Mouse (Mus musculus) urinary bladder, postnatal 14 days (tissue): ENCODE data around the gene Kif6.

Source experiments
- DNase-seq: peaks from one replicate; pipeline ENCODE4 v3.0.0; 2021; ENCODE audit warnings: low spot score

Gene Kif6

DNA sequence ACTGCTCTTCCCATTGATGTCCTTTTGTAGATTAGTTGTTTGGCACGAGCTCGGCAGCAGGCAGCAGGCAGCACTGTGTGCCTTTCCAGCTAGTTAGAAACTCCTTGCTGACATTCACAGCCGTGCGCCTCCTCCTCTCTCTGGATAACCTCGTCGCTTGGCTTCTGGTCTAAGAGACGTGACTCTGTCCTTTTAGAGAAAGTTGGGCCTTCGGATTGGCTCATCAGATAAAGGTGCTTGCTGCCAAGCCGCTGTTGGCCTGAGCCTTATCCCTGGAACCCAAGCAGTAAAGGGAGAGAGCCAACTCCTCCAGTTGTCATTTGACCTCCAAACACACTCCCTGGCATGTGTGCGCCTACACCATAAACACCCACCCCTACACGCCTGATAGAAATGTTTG lies 123.4 kb downstream of the Kif6 start:
- DNase-seq, result peak; percentile 33

DNA sequence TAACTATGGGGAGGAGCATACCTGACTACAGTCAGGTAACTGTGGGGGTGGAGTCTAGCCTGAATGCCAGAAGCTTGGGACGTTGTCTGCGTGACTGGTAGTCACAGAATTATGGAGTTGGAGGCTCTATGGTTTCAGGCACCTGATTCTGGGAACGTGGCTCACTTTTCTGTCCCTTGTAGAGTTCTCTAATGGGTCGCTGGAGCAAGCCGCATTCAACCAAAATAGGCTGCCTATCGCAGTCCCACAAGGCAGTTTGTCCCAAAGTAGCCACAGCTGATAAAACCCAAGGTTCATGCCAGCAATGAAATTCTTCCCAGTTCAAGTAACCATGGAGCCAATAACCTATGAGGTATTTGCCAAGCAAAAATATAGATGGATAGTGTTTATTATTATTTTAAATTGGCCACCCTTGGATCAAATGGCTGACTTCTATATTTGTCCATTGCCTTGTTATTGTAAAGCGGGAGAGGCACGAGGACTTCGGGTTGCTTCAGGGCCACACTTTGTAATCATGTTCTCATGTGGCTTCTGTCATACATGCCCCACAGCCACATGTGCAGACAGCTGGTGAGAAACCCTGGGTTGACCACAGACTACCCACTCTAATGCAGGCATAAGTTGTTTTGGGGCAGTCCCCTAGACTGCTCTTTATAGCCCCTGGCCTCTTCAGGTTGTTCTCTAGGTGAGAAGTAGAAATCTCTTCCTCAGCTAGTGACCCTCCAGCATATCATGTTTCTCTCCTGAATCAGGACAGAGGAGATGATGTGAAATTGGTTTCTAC lies 125.2 kb downstream of the Kif6 start:
- DNase-seq, result no peak

DNA sequence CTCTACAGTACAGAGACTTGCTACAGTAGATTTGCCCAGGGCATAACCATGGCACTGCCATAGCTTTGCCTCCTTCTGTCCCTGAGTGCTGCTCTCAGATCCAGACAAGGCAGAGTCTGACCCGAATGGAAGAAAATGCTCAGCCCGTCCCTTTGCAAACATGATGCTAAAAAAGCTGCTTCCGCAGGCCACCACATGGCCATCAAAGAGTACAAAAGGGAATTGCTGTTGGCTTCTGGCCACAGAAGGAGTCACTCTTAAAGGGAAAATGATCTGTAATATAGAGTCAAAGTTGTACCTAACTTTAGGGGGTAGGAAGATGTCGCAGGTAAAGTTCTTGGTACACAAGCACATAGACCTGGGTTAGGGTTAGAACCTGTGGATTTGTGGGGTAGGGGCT lies 126.2 kb downstream of the Kif6 start:
- no peak for DNase-seq

DNA sequence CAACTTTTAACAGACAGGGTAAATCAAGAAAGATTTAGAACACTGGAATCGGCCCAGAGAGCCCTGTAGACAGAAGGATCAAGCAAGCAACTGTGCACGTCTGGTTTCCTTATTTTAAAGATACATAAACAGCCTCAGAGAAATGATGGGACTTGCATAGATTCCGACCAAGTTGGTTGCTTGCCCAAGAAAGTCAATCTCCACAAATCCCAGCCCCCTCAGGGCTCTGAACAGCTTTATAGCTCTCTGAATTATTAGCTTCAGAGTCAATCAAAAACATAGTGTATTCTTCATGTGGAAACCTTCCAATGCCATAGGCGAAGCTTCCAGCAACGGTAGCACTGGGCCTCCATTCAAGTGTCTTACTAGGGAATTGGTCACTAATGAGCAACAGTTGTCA lies 127.0 kb downstream of the Kif6 start:
- no peak for DNase-seq

DNA sequence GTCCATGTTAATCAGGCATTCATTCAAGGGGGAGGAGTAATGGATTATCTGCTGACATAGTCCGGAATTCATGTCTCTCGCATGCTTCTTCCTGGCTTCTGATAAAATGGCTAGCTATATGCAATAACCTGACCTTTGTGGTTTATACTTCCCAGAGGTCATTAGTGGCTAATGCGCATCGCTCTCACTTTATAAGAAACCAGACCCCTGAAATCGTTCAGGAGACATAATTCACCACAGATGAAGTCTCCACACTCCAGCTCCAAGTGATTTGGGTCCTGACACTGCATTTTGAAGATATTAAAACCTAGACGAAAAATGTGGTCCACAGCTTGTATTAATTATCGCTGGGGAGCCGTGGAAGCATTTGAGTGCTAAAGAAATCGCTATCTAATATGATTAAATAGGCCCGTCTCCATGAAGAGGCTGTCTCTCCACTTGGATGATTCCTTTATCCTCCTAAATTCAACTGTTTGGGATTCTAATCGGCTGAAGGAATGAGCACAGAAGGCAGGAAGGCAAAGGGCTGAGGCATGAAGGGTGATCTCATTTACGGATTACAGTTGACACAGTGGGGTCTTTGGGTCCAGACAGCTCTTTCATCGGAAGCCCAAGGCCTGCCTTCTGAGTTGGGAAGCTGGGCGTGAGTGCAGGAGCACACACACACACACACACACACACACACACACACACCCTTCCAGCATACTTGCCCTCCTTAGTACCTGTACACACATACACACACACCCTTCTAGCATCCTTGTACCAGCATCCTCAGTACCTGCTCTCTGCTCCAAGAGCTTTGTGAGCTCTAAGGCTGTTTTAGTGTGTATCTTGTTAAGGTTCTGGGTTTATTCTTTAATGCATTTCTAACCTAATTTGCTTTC lies 128.9 kb downstream of the Kif6 start:
- no peak for DNase-seq

GRCm38 (mm10) chr17:49750889-49751324 lies 136.0 kb downstream of the Kif6 start:
- peak; percentile 34 for DNase-seq

DNA sequence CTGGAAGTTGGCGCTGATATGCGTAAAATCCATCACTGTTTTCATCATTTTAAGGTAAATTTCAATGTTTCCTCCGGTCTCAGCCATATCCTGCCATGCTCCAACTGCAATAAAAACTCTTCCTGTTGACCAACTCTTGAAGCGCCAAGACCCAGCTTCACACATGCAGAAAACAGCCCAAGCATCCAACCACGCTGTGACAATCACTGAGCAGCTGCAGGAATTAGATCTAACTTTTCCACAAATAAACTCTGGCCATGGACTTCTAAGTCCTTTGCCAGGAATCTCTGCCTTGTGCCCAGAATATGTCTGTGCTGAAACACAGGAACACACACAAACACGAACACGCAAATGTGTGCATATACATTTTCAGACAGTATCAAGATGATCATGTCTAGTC lies 138.9 kb downstream of the Kif6 start:
- DNase-seq, result no peak

GRCm38 (mm10) chr17:49756862-49757261 lies 141.9 kb downstream of the Kif6 start:
- peak; percentile 21 for DNase-seq

DNA sequence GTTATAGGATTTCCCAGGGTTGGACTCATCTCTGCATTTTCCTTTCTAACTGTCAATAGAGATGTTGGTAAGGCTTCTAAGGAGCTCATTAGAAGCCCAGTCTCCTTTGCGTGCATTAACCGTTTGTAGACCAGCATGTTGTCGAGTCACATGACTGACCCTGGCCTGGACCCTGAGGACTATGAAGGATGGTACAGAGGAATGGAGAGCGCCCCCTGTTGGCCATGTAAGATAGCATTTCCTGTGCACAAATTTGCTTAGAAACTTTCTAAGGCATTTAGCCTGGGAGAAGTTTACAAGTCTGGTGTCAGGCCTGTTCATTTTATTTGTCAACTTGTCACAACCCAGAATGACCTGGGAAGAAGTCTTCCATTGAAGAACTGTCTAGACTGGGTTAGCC lies 144.1 kb downstream of the Kif6 start:
- no peak for DNase-seq

- DNase-seq, result no peak
Measured at GRCm38 (mm10) chr17:49761260-49761659, 146.3 kb downstream of the Kif6 start.

- DNase-seq, result no peak
Measured at GRCm38 (mm10) chr17:49761838-49762237, 146.9 kb downstream of the Kif6 start.

DNA sequence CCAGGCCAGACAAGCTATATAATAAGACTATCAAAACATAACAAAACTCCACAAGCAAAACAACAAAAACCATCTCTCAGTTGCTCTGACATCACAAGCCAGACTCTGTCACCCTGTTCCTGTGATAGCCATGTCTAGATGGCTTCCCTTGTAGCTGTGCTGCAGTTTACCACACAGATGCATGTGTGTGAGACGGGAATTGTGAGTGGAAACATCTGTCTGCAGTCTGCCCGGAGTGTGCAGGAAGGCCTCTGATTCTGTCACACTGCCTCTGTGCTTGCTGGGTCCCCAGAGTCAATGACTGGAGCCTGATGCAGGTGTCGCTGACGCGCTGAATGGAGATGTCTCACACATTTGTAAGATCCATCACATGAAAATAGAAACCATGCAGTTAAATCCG lies 150.0 kb downstream of the Kif6 start:
- DNase-seq, result no peak

GRCm38 (mm10) chr17:49767717-49768370 lies 152.9 kb downstream of the Kif6 start:
- DNase-seq, result no peak

DNA sequence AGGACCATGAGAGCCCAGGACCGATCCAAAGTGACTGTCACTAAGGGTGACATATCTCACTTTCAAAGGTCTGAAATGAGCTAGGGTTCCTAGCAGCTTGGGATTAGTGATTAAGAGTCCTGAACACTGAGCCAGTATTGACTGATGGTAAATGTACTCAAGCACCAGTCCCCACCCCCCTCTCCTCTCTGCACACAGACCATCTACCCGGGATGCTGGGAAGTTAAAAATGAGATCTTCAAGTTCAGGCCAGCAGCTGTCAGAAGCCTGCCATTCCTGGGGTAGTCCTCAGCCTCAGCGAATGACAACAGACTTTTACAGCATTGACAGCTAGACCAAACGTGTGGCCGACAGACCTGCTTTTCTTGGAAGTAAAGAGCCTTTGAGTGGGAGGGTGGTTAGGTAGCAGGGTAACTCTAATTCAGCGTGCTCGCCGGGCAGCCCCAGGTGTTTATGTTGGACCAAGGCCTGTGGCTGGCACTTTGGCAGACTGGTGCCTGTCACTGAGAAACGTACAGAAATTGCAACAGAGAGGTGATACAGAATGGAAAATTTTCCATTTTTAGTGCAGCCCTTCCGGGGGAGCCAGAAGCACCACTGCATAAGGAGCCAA lies 156.9 kb downstream of the Kif6 start:
- no peak for DNase-seq

DNA sequence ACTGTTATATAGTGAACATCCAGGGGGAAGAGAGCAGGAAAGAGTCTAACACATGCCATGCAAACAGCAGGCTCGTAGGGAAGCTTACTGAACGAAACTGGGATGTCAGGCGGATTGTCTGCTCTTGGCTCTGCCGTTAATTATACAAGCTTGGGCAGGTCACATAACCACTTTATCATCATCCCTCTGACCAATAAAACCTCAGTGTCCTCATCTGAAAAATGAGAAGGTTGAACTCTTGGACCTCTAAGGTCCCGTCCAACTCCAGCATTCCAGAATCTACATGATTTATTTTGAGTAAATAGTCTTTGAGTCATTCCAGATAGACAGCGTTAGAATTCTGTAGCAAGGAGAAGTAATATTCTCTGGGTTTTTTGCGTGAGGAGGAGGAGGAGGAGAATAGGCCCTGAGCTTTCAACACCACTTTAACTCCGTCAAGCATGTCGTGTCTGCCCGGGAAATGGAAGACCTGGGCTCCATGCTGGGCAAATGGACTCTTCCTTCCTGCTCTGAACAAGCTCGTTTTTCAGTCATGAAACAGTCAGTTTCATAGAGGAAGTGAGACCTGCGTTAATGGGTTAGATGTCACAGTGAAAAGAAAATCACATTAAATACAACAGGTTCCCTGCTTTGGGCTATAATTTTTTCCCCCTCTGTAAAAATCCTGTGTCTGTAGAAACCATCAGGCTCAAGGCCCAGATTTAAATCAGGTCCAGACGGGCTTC lies 162.3 kb downstream of the Kif6 start:
- peak; percentile 9 for DNase-seq

GRCm38 (mm10) chr17:49779066-49779465 lies 164.1 kb downstream of the Kif6 start:
- no peak for DNase-seq

GRCm38 (mm10) chr17:49779576-49779975 lies 164.6 kb downstream of the Kif6 start:
- peak; percentile 31 for DNase-seq

- DNase-seq, result no peak
Measured at GRCm38 (mm10) chr17:49785851-49786250, 170.9 kb downstream of the Kif6 start.

DNA sequence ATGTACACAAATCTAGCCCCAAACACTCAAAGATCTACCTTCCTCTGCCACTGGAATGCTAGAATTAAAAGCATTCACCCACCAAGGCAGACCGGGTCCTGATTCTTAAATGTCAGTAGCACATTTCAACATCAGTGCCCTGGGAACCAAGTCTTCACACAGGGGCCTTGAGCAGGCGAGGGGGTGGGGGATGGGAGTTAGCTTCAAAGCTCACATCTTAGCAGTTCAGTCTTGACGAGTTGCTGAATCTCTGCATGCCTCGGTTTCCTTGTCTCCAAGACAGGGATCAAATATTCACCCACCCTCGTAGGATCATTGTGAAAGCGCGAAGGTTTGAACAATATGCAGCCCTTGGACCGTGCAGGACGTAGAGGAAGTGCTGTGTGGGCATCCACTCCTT lies 172.4 kb downstream of the Kif6 start:
- DNase-seq, result no peak

GRCm38 (mm10) chr17:49788187-49788974 lies 173.4 kb downstream of the Kif6 start:
- DNase-seq, result no peak

- peak; percentile 0 for DNase-seq
Measured at GRCm38 (mm10) chr17:49791546-49791945, 176.6 kb downstream of the Kif6 start.
